Mouse (Mus musculus) C2C12 (cell line): ENCODE measurements around the gene Amotl2.

ENCODE experiments used
- CEBPB ChIP-seq: IDR thresholded peaks from one replicate; pipeline ENCODE4 v1.6.1; 2011; ENCODE audit warnings: low read depth, mild to moderate bottlenecking, control low read depth, moderate library complexity
- CTCF ChIP-seq: IDR thresholded peaks from one replicate; pipeline ENCODE4 v1.5.1; 2011; ENCODE audit not compliant: control insufficient read depth, insufficient read depth, insufficient read length

- TF ChIP-seq CTCF (peak; percentile 20), CEBPB (no peak)
These were observed 853 bp downstream of the Amotl2 start for GRCm38 (mm10) chr9:102717164-102717885.
